Mouse (Mus musculus) mature B cell (primary cell): ENCODE measurements around the gene S100a6.

Experiments
- in situ Hi-C: fragments of 300-500 bp; cut with MboI; formaldehyde crosslinking; loops from 2 replicates; pipeline ENCODE4 v1.14.3; 2019

Gene S100a6

GRCm38 (mm10) chr3:90600458-90601195 lies 12.1 kb upstream of the S100a6 start:
- in situ Hi-C loops: no loop called here

DNA sequence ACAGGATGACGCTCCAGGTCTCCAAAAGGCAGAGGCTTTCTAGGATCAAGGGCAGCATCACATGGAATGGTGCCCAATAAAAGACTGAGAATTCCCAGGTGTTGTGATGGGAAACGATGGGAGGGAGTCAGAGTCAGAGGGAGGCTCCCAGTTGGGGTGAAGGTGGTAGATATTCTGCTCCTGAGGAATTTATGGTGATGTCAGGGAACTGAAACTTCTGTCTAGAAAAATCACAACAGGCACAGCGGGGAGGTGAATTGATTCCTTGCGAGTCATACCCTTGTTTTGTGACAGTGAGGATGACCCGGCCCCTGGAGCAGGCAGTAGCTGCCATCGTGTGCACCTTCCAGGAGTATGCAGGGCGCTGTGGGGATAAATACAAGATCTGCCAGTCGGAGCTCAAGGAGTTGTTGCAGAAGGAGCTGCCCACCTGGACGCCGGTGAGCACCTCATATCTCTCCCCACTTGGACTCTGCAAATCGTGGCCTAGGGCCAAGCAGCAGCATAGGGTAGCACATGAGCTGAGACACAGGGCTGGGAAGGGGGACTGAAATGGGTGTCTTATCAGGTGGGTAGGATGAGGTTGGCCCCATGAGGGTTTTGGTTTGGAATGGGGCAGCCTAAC lies 11.1 kb upstream of the S100a6 start, which contains the start of gene Gm42674:
Gene Gm42674, plus strand, starts transcription at position 419 of the 625 bp plus-strand sequence.
- in situ Hi-C loops: no loop called here

- in situ Hi-C loops: no loop called here
Measured at GRCm38 (mm10) chr3:90603623-90604022, 9.1 kb upstream of the S100a6 start, which contains the start of gene S100a4. Gene S100a4 (plus strand): TSS chr3:90603771.

GRCm38 (mm10) chr3:90604416-90604815 lies 8.3 kb upstream of the S100a6 start:
- in situ Hi-C loops: no loop called here

DNA sequence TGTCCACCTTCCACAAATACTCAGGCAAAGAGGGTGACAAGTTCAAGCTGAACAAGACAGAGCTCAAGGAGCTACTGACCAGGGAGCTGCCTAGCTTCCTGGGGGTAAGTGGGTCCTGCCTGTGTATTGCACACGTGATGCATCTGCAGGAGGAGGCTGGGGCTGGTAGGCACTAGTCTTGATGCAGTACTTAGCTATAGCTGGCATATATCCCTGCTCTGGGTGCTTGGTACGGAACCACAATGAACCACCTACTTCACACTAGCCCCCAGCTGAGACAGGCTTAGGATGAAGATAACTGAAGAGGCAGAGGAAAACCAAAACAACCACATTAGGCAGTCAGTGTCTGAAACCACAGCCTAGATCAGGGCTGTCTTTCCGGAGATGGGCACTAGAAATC lies 7.6 kb upstream of the S100a6 start:
- in situ Hi-C loops: no loop called here

GRCm38 (mm10) chr3:90605736-90606135 lies 6.9 kb upstream of the S100a6 start:
- in situ Hi-C loops: no loop called here

DNA sequence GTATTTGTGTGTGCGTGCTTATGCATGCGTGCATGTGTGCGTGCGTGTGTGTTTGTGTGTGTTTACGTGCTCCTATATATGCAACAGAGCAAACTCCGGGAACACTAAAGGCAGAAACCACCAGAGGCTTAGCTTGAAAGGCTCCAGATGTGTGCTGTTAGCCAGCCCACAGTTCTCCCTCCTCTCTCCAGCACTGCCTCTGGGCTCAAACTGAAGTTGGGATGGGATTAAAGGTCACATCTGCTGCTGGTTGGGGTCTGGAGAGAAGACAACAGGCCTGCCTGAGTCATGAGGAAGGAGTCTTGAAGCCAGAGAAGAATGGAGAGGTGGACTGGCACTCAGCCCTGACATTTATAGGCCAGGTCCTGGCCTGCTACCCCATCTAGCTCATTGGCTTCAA lies 6.5 kb upstream of the S100a6 start:
- in situ Hi-C loops: no loop called here

DNA sequence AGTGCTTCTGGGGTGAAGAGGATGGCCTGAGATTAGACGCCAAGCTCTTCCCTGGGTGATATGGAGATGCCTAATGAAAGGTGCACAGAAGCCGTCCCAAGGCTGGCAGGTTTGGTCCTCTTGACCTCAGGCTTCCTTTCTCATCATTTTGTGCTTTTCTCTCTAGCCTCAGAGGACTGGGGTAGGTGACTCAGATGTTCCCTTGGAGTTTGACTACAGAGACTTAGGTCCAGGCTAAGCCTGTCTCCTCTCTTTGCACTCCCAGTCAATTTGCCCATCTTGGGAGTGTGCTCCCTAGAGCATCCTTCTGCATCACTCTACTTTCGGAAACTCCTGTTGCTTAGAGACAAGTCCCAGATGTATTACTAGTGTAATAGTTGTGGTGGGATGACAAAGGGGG lies 5.3 kb upstream of the S100a6 start:
- in situ Hi-C loops: no loop called here

GRCm38 (mm10) chr3:90608223-90608622 lies 4.5 kb upstream of the S100a6 start, which contains the start of gene S100a5:
Gene S100a5 (plus strand): TSS chr3:90608523.
- in situ Hi-C loops: no loop called here

GRCm38 (mm10) chr3:90609102-90609501 lies 3.6 kb upstream of the S100a6 start:
- in situ Hi-C loops: no loop called here

DNA sequence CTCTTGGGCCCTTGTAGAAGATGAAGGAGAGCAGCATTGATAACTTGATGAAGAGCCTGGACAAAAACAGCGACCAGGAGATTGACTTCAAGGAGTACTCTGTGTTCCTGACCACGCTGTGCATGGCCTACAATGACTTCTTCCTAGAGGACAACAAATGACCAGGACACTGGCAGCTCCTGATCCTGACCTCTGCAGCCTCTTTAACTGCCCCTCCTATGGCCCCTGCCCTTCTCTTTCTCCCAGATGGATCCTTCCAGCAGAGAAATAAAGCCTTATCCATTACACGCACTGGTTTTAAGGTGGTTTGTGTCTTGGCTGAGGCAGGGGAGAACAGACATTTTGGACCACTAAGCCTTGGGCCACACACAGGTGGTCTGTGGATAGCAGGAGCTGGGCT lies 1.2 kb upstream of the S100a6 start:
- in situ Hi-C loops: loop anchor here (10.0 kb wide), 1 partner anchor 97 kb away; the partner anchor contains the start of genes S100a1 and S100a13

DNA sequence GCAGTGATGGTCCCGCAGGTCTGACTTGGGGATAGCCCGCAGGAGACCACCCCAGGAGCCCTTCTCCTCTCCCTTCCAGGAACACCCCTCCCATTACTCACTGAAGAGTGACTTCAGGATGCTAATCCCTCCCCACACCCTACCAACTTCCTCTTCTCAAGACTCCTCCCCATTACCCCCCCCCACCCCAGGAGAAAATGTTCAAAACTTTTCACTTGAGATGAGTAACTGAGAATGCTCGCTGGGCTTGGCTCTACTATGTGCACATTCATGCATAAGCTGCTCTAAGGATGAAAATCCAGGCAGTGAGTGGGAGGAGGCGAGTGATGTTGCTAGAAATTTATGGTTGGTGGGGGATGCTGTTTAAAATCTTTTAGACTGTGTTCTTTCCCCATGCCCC lies 621 bp upstream of the S100a6 start:
- in situ Hi-C loops: loop anchor here (10.0 kb wide), 1 partner anchor 97 kb away; the partner anchor contains the start of genes S100a1 and S100a13

DNA sequence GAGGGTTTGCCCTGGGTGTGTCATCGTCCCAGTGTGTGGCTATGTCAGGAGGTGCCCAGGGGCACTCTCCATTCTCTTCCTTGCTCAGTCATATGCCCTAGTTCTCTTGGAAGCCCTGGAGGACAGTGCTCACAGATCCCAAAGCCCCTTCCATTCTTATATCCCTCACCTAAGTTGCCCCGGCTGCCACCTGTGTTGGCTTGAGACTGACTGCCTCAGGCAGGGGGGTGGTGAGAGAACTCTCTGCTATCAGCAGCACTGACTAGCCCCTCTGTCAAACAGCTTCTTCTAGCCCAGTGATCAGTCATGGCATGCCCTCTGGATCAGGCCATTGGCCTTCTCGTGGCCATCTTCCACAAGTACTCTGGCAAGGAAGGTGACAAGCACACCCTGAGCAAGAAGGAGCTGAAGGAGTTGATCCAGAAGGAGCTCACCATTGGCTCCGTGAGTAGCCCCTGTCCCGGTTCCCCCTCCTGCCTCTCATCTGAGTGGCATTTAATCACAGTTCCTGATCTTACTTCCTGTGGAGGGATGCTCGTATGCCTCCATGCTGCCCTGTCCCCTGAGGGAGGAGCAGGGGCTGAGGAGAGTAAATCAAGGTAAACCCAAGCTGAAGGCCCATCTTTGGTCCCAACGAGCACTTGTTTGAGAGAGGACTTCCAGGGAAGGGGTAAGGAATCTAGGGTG lies 922 bp downstream of the S100a6 start:
- in situ Hi-C loops: loop anchor here (10.0 kb wide), 1 partner anchor 99 kb away; the partner anchor contains the start of genes S100a1 and S100a13

GRCm38 (mm10) chr3:90614148-90614530 lies 1.5 kb downstream of the S100a6 start:
- in situ Hi-C loops: loop anchor here (10.0 kb wide), 1 partner anchor 99 kb away; the partner anchor contains the start of genes S100a1 and S100a13

GRCm38 (mm10) chr3:90614611-90615251 lies 2.0 kb downstream of the S100a6 start:
- in situ Hi-C loops: loop anchor here (5.0 to 10.0 kb wide), 2 partner anchors 32 to 100 kb away; partner anchors contain the start of genes S100a1 and S100a13

DNA sequence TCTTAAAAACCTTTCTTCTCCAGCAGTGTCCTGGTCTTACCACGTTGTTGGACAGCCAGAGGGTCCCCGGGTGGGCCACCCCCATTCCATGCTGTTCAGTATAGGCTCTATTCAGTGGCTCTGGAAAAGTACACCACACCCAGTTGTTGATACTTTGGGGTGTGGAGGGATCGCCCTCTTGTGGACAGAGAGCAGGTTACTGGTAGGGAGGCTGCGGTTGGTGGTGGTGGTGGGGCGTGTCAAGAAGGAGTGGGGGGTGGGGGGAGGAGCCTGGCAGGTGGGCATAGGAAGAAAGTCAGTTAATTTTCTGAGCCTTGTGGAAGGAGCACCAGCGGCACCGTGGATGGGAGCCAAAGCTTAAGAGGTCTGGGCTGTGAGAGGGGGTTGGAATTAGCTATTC lies 2.7 kb downstream of the S100a6 start:
- in situ Hi-C loops: loop anchor here (5.0 to 10.0 kb wide), 2 partner anchors 33 to 101 kb away; partner anchors contain the start of genes S100a1 and S100a13

DNA sequence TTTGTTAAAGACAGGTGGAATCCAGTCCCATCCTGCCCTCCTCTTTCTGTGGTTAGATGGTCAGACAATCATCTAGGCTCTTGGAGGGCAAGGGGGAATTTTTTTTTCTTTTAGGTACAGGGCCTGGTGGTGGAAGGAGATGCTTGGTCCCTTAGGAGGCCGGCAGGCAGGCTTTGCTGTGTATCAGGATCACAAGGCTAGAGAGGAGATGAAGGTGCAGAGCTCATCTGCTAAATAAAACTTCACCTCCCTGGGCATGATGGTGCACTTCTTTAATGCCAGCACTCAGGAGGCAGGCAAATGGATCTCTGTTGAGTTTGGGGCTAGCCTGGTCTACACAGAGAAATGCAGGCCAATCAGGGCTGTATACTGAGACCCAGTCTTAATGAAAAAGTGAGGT lies 3.2 kb downstream of the S100a6 start:
- in situ Hi-C loops: loop anchor here (5.0 to 10.0 kb wide), 2 partner anchors 34 to 101 kb away; partner anchors contain the start of genes S100a1 and S100a13

DNA sequence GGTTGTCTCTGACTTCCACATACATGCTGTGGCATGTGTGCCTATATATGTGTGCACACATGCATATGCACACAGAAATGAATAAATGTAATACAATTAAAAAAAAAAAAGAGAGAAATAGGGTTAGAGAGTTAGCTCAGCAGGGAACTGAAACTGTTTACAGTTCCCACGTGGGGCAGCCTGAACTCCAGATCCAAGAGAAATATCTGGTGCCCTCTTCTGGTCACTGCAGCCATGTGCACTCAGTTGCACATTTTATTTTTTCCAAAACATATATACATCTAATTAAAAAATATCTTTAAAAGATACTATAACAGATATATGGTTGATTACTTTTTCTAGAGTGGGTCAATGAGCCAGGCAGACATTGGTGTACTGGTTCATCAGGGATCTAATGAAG lies 4.9 kb downstream of the S100a6 start:
- in situ Hi-C loops: loop anchor here (5.0 to 10.0 kb wide), 2 partner anchors 35 to 103 kb away; partner anchors contain the start of genes S100a1 and S100a13

DNA sequence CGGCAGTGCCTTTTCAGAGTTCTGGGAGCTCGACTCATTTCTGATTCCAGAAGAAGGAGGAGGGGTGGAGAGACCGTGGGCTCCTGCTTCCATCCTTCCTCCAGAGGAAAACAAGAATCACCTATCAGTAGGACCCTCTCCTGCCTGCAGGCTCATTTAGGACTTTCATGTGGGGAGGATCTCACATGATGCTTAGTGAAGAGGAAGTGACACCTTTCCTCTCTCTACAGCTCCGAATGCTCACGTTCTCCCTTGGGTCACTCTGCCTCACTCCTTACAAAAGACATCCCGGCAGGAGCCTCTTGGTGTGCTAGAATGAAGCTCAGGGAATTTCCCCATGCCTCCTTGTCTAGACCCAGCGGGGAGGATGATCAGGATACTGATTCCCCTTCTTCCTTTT lies 8.9 kb downstream of the S100a6 start:
- in situ Hi-C loops: no loop called here

DNA sequence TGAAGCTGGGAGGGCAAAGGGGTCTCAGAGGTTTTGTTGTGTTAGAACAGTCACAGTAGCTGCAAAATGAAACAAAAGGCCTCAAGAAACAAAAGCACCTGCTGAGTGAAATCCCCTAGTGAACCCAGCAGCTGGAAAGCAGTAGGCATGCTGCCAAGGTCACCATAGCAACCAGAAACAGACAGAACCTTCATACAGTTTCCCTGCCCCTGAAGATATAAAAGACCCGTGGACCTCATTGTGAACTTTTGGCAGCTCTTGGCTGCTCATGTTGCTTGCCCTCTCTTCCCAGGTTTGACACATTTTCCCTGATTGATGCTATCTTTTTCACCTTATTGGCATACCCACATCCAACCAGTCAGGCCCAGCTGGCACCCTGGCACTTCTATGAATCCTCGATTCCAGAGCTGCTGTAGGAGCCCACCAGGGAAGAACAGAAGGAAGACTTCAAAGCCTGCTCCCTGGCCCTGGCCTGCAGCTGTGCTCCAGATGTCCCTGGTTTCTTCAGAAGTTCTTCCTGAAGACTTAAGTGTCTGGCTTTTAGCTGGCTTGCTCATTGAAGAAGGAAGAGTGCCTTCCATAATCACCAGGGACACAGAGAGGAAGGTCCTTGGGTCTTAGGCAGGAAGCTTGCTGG lies 10.9 kb downstream of the S100a6 start:
- in situ Hi-C loops: no loop called here

DNA sequence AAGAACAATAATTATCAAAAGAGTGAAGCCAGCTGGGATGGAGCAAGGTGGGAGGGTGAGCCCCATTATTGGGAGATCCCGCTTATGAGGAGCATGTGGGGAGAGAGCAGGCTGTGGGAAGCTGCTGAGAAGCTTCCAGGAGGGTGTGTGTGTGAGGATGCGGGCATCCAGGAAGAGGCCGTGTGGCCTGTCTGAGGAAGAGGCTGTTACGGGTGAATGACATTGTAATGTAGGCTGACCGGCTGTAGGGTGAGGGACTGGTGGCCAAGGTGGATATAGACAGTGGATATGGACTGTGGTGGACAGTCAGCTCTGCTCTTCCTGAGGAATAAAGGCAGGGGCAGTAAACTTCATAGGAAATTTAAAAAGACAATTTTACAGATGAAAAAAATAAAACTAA lies 12.8 kb downstream of the S100a6 start:
- in situ Hi-C loops: no loop called here
